Mouse (Mus musculus) left cerebral cortex, adult 2 months (tissue): ENCODE data around the gene Mlip. TPM values are rescaled to one million over a fixed set of nuclear protein-coding genes. Genes with fewer than 3 reads are reported as not detected.
A peak's percentile ranks its signal among the peaks of the same experiment; 100 is the strongest.

ENCODE experiments used
- DNase-seq, 2 experiments: peaks; one replicate each; pipeline ENCODE4 v3.0.0; 2021 to 2022; ENCODE audit warnings: low spot score in 2 of 2, mixed read lengths in 1 of 2; ENCODE audit errors: extremely low spot score in 1 of 2
- H3K27ac ChIP-seq: fragments of 200-600 bp; 2 replicates; pipeline ENCODE4 v1.8.1; 2022
- H3K4me3 ChIP-seq: fragments of 200-600 bp; 2 replicates; pipeline ENCODE4 v1.8.1; 2022
- CTCF ChIP-seq: fragments of 200-600 bp; IDR thresholded peaks from 2 replicates; pipeline ENCODE4 v1.8.1; 2022; ENCODE audit warnings: antibody characterized with exemption, mild to moderate bottlenecking, moderate library complexity
- intact Hi-C: fragments of 180-260 bp; cut with DNase I; formaldehyde crosslinking; loops from one replicate; pipeline ENCODE4 v1.15.1; 2025
- long read RNA-seq, 2 experiments: library from polyadenylated mRNA; stranded (forward); transcript quantifications; one replicate each; pipeline ENCODE4 v2.0.0; 2021; ENCODE audit warnings: borderline mapping rate in 2 of 2
- total RNA-seq, 2 experiments: library from RNA; stranded (reverse); gene quantifications; 2 replicates each; pipeline ENCODE4 v1.2.3; 2021

Gene Mlip
- total RNA-seq, result 100 to 1,000 TPM; 133 to 136 TPM
- long read RNA-seq, experiment 1, partial matches to known transcripts, result 15 of 106 reads
- long read RNA-seq, experiment 1, other reads (novel, unspliced or antisense), result 89 of 106 reads
- long read RNA-seq, experiment 2, partial matches to known transcripts, result 9 of 62 reads
- long read RNA-seq, experiment 2, other reads (novel, unspliced or antisense), result 53 of 62 reads

- Histone ChIP-seq H3K27ac (no peak within 1 kb of the TSS), H3K4me3 (no peak within 1 kb of the TSS)
- no peak for TF ChIP-seq CTCF
- DNase-seq, result no peak
- intact Hi-C loops, result no loop called here
Observed at GRCm38 (mm10) chr9:77352432-77353175, at the start of gene Mlip. TSS of gene Mlip (minus strand) at chr9:77352969.

GRCm38 (mm10) chr9:77399801-77400200 is 47.0 kb upstream of the Mlip start:
- no peak for TF ChIP-seq CTCF
- no peak for DNase-seq
- Histone ChIP-seq H3K27ac (no peak overlapping the region), H3K4me3 (no peak overlapping the region)
- intact Hi-C loops, result no loop called here

- H3K27ac ChIP-seq, result no peak overlapping the region
- no peak overlapping the region for H3K4me3 ChIP-seq
- no peak for DNase-seq
- intact Hi-C loops, result no loop called here
- no peak for TF ChIP-seq CTCF
Observed at GRCm38 (mm10) chr9:77398856-77399631, 46.3 kb upstream of the Mlip start.

- no peak for TF ChIP-seq CTCF
- intact Hi-C loops, result no loop called here
- no peak overlapping the region for H3K27ac ChIP-seq
- no peak for DNase-seq
- no peak overlapping the region for H3K4me3 ChIP-seq
Observed at GRCm38 (mm10) chr9:77397027-77397426, 44.3 kb upstream of the Mlip start.

GRCm38 (mm10) chr9:77391248-77391647 is 38.5 kb upstream of the Mlip start:
- no peak for TF ChIP-seq CTCF
- no peak for DNase-seq
- intact Hi-C loops, result no loop called here
- Histone ChIP-seq H3K27ac (no peak overlapping the region), H3K4me3 (no peak overlapping the region)

GRCm38 (mm10) chr9:77388956-77389355 is 36.2 kb upstream of the Mlip start:
- intact Hi-C loops, result no loop called here
- DNase-seq, result no peak
- H3K27ac ChIP-seq, result no peak overlapping the region
- no peak for TF ChIP-seq CTCF
- no peak overlapping the region for H3K4me3 ChIP-seq

- no peak for DNase-seq
- H3K4me3 ChIP-seq, result no peak overlapping the region
- no peak overlapping the region for H3K27ac ChIP-seq
- TF ChIP-seq CTCF, result peak; percentile 67
- intact Hi-C loops, result loop anchor here (2.0 kb wide), 1 partner anchor 1116 kb away; no protein-coding TSS in a partner anchor
Observed at GRCm38 (mm10) chr9:77386751-77387150, 34.0 kb upstream of the Mlip start.

- intact Hi-C loops, result loop anchor here (2.0 kb wide), 1 partner anchor 1115 kb away; no protein-coding TSS in a partner anchor
- Histone ChIP-seq H3K27ac (no peak overlapping the region), H3K4me3 (no peak overlapping the region)
- no peak for DNase-seq
- no peak for TF ChIP-seq CTCF
Observed at GRCm38 (mm10) chr9:77385611-77386010, 32.8 kb upstream of the Mlip start.

- no peak for TF ChIP-seq CTCF
- no peak for DNase-seq
- H3K27ac ChIP-seq, result no peak overlapping the region
- intact Hi-C loops, result no loop called here
- H3K4me3 ChIP-seq, result no peak overlapping the region
Observed at GRCm38 (mm10) chr9:77384651-77385050, 31.9 kb upstream of the Mlip start.

- Histone ChIP-seq H3K4me3 (no peak overlapping the region), H3K27ac (no peak overlapping the region)
- no peak for DNase-seq
- intact Hi-C loops, result no loop called here
- no peak for TF ChIP-seq CTCF
Observed at GRCm38 (mm10) chr9:77383951-77384350, 31.2 kb upstream of the Mlip start.

- H3K27ac ChIP-seq, result no peak overlapping the region
- intact Hi-C loops, result no loop called here
- no peak for DNase-seq
- no peak overlapping the region for H3K4me3 ChIP-seq
- no peak for TF ChIP-seq CTCF
Observed at GRCm38 (mm10) chr9:77382514-77382913, 29.7 kb upstream of the Mlip start.

GRCm38 (mm10) chr9:77381565-77381964 is 28.8 kb upstream of the Mlip start:
- Histone ChIP-seq H3K27ac (no peak overlapping the region), H3K4me3 (no peak overlapping the region)
- intact Hi-C loops, result loop anchor here (2.0 kb wide), 3 partner anchors 391 to 1109 kb away; no protein-coding TSS in a partner anchor
- peak; percentile 88 for TF ChIP-seq CTCF
- DNase-seq, result peak; percentile 70 to 87
